Mouse (Mus musculus): Measurements from ENCODE around the gene Speer4c. TPM values are rescaled to one million over a fixed set of nuclear protein-coding genes. Genes with fewer than 3 reads are reported as not detected.
"Not testable (repeated sequence)": the region's sequence is repeated elsewhere in the genome, so short reads cannot be mapped to it uniquely, and the experiment has no call there.

Speer4c gene
- total RNA-seq, 2 experiments from 2014 or later = not detected

- H3K4me3 ChIP-seq; DNase-seq; H3K27ac ChIP-seq; intact Hi-C loops (cut with DNase I): not testable (repeated sequence)
These were observed 43.3 kb downstream of the Speer4c start for GRCm38 (mm10) chr5:15670789-15671188.

- H3K4me3 ChIP-seq; H3K27ac ChIP-seq; DNase-seq; intact Hi-C loops (cut with DNase I): not testable (repeated sequence)
These were observed 50.2 kb downstream of the Speer4c start for GRCm38 (mm10) chr5:15663847-15664246.

Other genes starting within 250 kb of the Speer4c start
- gene Gm21149, start 237.7 kb downstream of the Speer4c start, total RNA-seq (2021) = not detected
- not detected for gene Gm21190, start 185.0 kb downstream of the Speer4c start, total RNA-seq (2021)
- not detected for gene Gm21083, start 136.9 kb downstream of the Speer4c start, total RNA-seq (2021)
- not detected for gene Speer4d, start 95.2 kb downstream of the Speer4c start, total RNA-seq (2021)
- gene 4930572O03Rik, start 57.2 kb downstream of the Speer4c start, total RNA-seq (2021) = not detected
- 100 to 1,000 TPM; 254 to 283 TPM for gene Cacna2d1, start 220.4 kb upstream of the Speer4c start, total RNA-seq (2021)

Data from gastrocnemius, adult 2 months (tissue).